Mouse (Mus musculus) heart, adult 18-20 months (tissue): ENCODE results near the gene Gm17304. TPM values are rescaled to one million over a fixed set of nuclear protein-coding genes. Genes with fewer than 3 reads are reported as not detected.
A peak's percentile ranks its signal among the peaks of the same experiment; 100 is the strongest.

Experiments
- DNase-seq, 2 experiments: peaks; one replicate each; pipeline ENCODE4 v3.0.0; 2021 to 2022; ENCODE audit warnings: mixed read lengths in 1 of 2
- total RNA-seq, 2 experiments: library from RNA; stranded (reverse); gene quantifications; 2 replicates each; pipeline ENCODE4 v1.2.3; 2021

Gene Gm17304
- total RNA-seq, 2 experiments from 2014 or later = not detected

DNA sequence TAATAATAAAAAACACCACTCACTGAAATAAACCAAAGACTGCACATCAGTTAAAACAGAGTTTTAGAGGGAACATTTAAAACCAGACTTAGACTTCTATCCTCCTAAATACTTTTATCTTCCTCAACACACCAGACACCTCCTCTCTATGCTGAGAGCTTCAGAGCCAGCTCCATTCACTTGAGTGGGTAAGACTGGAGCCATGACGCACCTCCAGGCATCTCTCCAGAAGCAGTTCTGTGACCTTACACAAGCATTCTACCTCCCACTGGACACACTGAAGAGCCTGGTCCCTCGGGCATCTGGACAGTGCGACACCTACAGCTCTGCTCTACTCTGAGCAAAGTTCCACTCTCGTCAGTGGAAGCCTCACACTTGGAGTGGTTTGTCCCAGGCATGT is 14.4 kb downstream of the Gm17304 start:
- DNase-seq = peak; percentile 37 to 44

DNA sequence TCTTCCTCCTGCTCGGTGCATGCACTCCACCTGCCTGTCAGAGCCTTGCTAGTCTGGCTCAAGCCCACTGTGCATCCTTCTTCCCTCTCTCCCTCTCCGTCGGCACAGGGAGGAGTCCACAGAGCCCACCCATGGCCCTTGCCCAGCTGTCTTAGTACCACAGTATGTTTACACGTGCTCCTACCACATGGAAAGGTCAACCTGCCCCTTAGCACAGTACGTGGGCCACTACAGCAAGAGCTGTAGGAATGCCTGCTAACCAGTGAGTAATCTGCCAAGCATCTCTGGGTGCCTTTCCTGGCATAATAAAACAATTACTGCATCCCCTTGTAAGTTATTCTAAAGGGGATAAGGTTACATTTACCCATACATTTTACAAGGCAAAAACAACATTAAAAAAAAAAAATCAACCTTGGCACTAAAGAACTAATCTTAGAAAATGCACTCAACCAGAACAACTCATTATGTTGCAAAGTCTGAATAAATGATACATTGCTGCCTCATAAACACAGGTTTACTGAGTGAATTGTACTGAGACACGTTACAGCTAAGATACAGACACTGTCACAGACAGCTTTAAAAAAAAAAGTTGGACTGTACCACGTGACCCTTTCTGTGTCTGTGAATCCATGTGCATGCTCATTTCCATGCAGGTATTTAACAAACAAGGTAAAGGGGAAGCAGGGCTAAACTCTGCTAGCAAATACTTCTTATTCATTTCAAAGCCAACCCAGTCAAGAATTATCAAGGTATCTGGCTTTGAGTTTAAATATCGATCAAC is 19.7 kb downstream of the Gm17304 start:
- no peak for DNase-seq

DNA sequence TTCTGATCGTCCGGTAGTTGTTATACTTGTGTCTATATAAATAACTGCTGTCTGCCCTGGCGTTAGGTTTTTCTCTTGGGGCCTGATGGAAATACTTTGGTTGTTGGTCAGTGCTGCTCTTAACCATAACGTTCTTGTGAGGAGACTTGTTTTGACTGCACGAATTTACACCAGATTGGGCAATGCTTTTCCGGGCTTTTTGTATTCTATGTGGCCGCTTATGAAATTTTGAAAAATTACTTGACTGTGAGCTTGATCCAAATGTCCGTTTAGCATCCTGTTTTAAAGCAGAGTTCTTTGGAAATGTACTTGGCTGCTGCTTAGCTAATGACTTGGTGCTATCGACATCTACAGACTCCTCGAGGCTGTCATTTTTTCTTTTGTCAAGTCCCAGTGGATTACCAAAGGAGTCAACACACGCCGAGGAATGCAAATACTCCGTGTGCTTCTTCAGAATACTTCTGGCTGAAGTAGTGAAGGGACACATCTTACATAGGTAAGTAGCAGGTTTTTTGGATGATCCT is 27.6 kb downstream of the Gm17304 start:
- no peak for DNase-seq

DNA sequence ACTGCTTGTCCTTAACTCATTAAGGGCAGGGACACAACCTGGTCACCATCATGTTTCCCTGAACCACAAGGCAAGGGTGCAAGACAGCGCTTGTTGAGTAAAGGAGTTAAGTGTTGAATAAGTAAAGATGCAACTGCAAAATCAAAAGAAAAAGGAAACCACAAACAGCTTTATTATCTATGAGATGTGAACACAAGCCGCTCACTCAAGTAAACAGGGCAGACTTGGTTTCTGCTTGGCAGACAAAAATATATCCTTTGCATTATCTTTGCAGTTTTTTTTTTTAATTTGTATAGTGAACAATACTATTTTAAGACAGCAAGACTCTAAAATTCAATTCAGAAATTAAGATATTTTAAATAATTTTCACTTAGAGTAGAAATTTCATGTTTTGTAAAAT is 30.7 kb downstream of the Gm17304 start:
- no peak for DNase-seq

DNA sequence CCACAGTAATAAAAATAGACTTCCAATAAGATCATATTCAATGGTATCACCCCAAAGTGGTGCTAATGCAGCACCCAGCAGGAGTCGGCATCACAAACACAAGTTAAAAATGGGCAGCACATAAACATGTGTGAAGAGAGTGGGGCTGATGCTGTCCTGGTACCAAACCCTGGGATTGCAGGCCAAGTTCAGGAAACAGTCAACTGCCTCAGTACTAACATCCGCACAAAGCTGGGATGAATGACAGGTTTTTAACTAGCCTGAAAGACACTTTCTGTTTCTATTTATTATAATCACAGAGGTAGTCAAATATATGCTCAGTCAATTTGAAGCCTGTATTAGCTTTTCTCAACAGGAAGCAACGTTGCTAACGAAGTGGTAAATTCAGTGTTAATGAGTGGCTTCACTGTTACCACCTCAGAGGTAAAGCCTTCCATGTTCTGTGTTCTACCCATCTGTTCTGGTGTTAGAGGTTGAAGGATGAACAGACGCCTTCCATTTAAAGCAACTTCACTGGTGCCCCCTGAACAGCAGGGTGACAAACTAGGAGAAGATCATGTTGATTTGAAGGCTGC is 31.4 kb downstream of the Gm17304 start:
- DNase-seq = no peak

DNA sequence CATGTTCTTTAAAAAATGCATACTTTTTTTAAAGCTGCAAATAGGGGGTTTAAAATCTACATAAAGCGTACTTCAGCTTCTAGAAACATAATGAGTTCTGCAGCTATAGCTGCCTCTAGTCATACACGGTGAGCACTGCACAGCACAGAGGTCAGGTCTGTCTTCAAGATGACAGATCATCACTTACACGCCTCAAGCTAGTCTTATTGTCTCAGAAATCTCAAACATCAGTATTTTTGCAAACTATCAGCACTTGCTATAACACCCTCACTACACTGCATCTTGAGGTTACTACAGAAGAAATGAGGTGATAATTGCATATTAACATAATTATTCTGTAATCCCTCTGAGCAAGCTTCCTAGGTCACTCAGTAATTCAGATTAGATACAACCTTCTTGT is 33.0 kb downstream of the Gm17304 start:
- DNase-seq = no peak

DNA sequence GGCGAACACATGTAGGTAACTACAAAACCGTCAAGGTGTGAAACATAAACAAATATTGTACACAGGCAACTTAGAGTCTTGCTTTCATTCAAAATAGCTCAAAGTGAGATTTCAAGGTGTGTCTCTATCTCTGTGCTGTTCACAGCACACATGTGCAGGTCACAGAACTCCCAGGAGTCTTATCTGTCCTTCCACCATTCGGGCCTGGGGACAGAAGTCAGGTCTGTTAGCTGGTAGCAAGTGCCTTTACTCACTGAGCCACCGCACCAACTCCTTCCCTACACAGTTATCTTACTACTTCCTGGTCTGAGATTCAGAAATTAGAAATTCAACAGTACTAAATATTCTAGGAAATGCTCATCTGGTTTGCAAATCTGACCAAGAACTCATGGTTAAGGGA is 34.5 kb downstream of the Gm17304 start:
- no peak for DNase-seq

DNA sequence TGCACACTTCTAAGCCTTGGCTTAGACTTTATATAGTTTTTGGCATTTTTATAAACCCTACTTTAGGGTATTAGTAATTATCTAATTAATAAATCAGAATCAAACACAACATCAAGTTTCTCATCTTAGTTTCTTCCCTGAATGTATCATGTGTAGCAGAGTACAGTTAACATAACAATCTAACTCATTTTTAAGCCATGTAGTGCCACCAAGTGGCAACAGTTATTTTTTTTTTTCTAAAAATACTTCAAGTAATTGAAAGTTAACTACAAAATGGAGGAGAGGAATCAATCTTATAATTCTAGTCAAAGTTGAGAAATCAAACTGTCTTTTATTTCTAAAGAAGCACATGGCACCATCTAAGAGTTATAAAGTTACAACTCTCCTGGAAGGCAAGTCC is 40.5 kb downstream of the Gm17304 start:
- DNase-seq = no peak

DNA sequence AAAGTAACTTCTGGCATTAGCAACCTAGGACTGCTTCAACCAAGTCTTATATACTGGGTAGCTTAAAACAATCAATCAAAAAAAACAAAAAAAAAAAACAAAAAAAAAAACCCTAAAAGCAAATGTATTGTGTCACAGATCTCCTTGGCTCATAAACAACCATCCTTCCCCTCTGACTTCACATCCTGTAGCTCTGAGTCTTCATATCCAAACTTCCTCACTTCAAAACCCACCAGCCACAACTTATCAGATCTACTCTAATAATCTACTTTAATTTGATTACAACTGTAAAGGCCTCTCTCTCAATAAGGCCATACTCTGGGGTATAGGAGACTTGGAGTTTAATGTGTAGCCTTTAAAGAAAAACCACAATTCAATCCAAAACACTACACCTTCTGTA is 41.1 kb downstream of the Gm17304 start:
- no peak for DNase-seq

DNA sequence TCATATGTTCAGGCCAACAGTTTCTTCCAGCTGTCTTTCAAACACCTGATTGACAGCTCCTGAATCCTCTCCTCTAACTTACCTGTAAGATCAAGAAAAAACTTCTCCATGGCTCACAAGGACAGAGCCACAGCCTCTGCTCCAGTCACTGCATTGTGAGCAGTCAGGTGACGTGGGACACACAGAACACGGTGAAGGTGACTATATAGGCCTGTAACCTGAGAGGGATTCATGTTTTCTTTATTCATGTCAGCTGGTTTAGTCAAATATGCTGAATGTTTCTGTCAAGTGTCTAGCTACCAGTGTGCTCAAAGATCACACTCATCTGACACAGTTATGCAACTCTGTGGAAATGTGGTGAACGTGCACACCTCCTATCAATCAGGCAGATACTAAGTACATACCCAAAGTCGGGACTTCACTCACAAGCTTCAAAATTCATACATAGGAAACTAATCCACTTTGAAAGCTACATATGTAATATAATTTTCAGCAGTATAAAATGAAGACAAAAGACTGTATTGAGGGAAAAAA is 43.4 kb downstream of the Gm17304 start:
- DNase-seq = no peak

DNA sequence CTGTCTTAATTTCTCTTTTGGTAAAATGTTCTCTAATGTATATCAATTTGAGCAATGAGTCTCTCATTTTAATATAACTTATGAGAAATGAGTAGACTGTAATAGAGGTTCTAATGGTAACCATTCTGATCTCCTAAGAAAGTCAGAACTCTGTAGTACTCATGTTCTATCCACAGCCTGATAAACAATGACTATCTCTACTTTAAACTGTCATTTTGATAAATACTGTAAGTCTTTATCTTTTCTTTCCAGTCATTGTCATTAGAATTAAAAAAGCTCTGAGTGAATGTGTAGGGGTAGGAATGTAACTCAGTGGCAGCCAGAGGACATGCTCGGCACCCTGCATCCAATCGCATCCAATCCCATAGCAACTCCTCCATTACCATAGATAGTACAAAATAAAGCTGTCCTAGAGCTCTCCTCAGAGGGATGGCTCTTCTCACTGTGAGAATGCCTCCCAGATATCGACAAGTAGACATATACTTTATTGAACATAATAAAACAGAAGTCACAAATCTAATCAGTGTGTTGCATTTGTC is 44.0 kb downstream of the Gm17304 start:
- DNase-seq = no peak

Other genes starting within 250 kb of the Gm17304 start
- gene Barhl2, start 150.9 kb upstream of the Gm17304 start, total RNA-seq = not detected
- gene Zfp644, start 88.2 kb downstream of the Gm17304 start, total RNA-seq = 10 to 100 TPM; 46.2 to 61.5 TPM